Comparison of ENCODE assay signal across 30 mouse cellular contexts in genomic region chr11:32485290-32485689, GRCm38 (mm10). TPM values are rescaled to one million over a fixed set of nuclear protein-coding genes. Genes with fewer than 3 reads are reported as not detected.
DNase-seq lines count a peak whose midpoint lies in the region; ATAC-seq and TF ChIP-seq lines count a peak whose summit lies in the region.
"Had no signal": no experiment of that assay in that cellular context is flagged by ENCODE, and none has a peak within 500 bp of the region (broad histone marks: within the 10 kb centered on the region; RNA-seq: fewer than 3 reads in every experiment).

No protein-coding gene starts in this region.

- H3K27me3 ChIP-seq in lung, embryonic 14.5 days (ENCODE audit: insufficient read depth, low read length), result no peaks in the 10 kb centered on the region
- no peaks in the 10 kb centered on the region for H3K27me3 ChIP-seq in splenic B cell, adult 2 months (ENCODE audit: control insufficient read depth, insufficient read depth, low read length, poor library complexity, severe bottlenecking)
- no peaks in the 10 kb centered on the region for H3K27me3 ChIP-seq in kidney, embryonic 16.5 days (ENCODE audit: insufficient read depth, low read length)
- H3K27me3 ChIP-seq: embryonic facial prominence, embryonic 15.5 days; forebrain, embryonic 15.5 days; hindbrain, embryonic 13.5 days; limb, embryonic 12.5 days; liver, embryonic 12.5 days; lung, embryonic 15.5 days; midbrain, embryonic 13.5 days; neural tube, embryonic 12.5 days; Patski had no signal

- H3K4me3 ChIP-seq in lung, embryonic 14.5 days (ENCODE audit: low read depth, low read length), result no peak overlapping the region
- H3K4me3 ChIP-seq in kidney, embryonic 16.5 days (ENCODE audit: low read length), result no peak overlapping the region
- H3K4me3 ChIP-seq: embryonic facial prominence, embryonic 15.5 days; forebrain, embryonic 15.5 days; heart, adult 2 months; hindbrain, embryonic 13.5 days; limb, embryonic 12.5 days; liver, embryonic 12.5 days; lung, embryonic 15.5 days; midbrain, embryonic 13.5 days; neural tube, embryonic 12.5 days had no signal

- no peak for TF ChIP-seq CTCF in lung, embryonic 14.5 days (IDR thresholded peaks at IDR 0.05; ENCODE audit: low read depth)

- no peak overlapping the region for H3K4me2 ChIP-seq in lung, embryonic 14.5 days
- H3K4me2 ChIP-seq in kidney, embryonic 16.5 days (replicated peaks; ENCODE audit: low read depth, low read length), result no peak overlapping the region
- H3K4me2 ChIP-seq: embryonic facial prominence, embryonic 15.5 days; forebrain, embryonic 15.5 days; hindbrain, embryonic 13.5 days; limb, embryonic 12.5 days; liver, embryonic 12.5 days; lung, embryonic 15.5 days; midbrain, embryonic 13.5 days; neural tube, embryonic 12.5 days had no signal

- H3K9me3 ChIP-seq in lung, embryonic 14.5 days (ENCODE audit: low read depth, low read length), result no peaks in the 10 kb centered on the region
- H3K9me3 ChIP-seq in kidney, embryonic 16.5 days (ENCODE audit: low read length), result no peaks in the 10 kb centered on the region
- H3K9me3 ChIP-seq: embryonic facial prominence, embryonic 15.5 days; forebrain, embryonic 15.5 days; hindbrain, embryonic 13.5 days; limb, embryonic 12.5 days; liver, embryonic 12.5 days; lung, embryonic 15.5 days; midbrain, embryonic 13.5 days; neural tube, embryonic 12.5 days had no signal

- 52% methylated on average over 3 of the region's 3 CpGs for whole genome bisulfite sequencing in lung, embryonic 14.5 days
- 65% methylated on average over 3 of the region's 3 CpGs for WGBS in kidney, embryonic 16.5 days

- H3K36me3 ChIP-seq in lung, embryonic 14.5 days (ENCODE audit: insufficient read depth), result 0 out of 2 replicates have a peak, but pooled peaks cover 3% of the 10 kb centered on the region
- H3K36me3 ChIP-seq in splenic B cell, adult 2 months (ENCODE audit: control insufficient read depth, insufficient read depth, low read length, poor library complexity, severe bottlenecking), result no peaks in the 10 kb centered on the region
- no peaks in the 10 kb centered on the region for H3K36me3 ChIP-seq in kidney, embryonic 16.5 days (ENCODE audit: insufficient read depth, low read length)
- H3K36me3 ChIP-seq: forebrain, embryonic 15.5 days; hindbrain, embryonic 13.5 days; liver, embryonic 12.5 days; lung, embryonic 15.5 days; midbrain, embryonic 13.5 days; neural tube, embryonic 12.5 days had no signal

- ATAC-seq in lung, embryonic 14.5 days (ENCODE audit: insufficient read depth), result no peak
- no peak for ATAC-seq in kidney, embryonic 16.5 days (ENCODE audit: low FRiP score, low TSS enrichment)
- ATAC-seq: forebrain, embryonic 15.5 days; inflammation-experienced regulatory T-cells, adult 6 months; liver, embryonic 12.5 days; midbrain, embryonic 13.5 days; Patski had no signal

- H3K4me1 ChIP-seq in lung, embryonic 14.5 days (ENCODE audit: insufficient read depth), result peaks cover 14% of the 10 kb centered on the region
- peaks cover 22% of the 10 kb centered on the region for H3K4me1 ChIP-seq in kidney, embryonic 16.5 days (ENCODE audit: insufficient read depth, low read length)
- H3K4me1 ChIP-seq: forebrain, embryonic 15.5 days; hindbrain, embryonic 13.5 days had no signal

- H3K9ac ChIP-seq in lung, embryonic 14.5 days, result no peak overlapping the region
- no peak overlapping the region for H3K9ac ChIP-seq in kidney, embryonic 16.5 days (replicated peaks; ENCODE audit: low read length)
- H3K9ac ChIP-seq: embryonic facial prominence, embryonic 15.5 days; forebrain, embryonic 15.5 days; hindbrain, embryonic 13.5 days; limb, embryonic 12.5 days; liver, embryonic 12.5 days; lung, embryonic 15.5 days; midbrain, embryonic 13.5 days; neural tube, embryonic 12.5 days had no signal

- peak; percentile 13 for DNase-seq in embryo, embryonic 11 days
- no peak for DNase-seq in embryo, embryonic 10.5 days (ENCODE audit: low spot score)
- peak; percentile 36 for DNase-seq in lung, embryonic 14.5 days
- DNase-seq in lung, postnatal 14 days, result no peak
- DNase-seq in ES-CJ7 (ENCODE audit: low read depth, low spot score), result peak; percentile 20
- DNase-seq in splenic B cell, adult 2 months (ENCODE audit: low read depth, low spot score), result peak; percentile 28
- DNase-seq in testis, postnatal 14 days (ENCODE audit: low spot score), result no peak
- DNase-seq: adrenal gland, adult 2 months; cerebellum, adult 11 months; gastrocnemius, postnatal 14 days; heart, adult 2 months; heart, postnatal 36 days; kidney, adult 8-10 months; kidney, postnatal 36 days; layer of hippocampus, postnatal 36 days; right cerebral cortex, postnatal 25 days; spleen, adult 18-20 months; thymus, adult 2 months; thymus, postnatal 4 days had no signal

- no peak overlapping the region for H3K27ac ChIP-seq in lung, embryonic 14.5 days (ENCODE audit: low read depth)
- H3K27ac ChIP-seq in kidney, embryonic 16.5 days (ENCODE audit: low read length), result no peak overlapping the region
- H3K27ac ChIP-seq: embryonic facial prominence, embryonic 15.5 days; forebrain, embryonic 15.5 days; heart, adult 2 months; hindbrain, embryonic 13.5 days; limb, embryonic 12.5 days; liver, embryonic 12.5 days; lung, embryonic 15.5 days; midbrain, embryonic 13.5 days; neural tube, embryonic 12.5 days had no signal

RNA-seq across cellular contexts. Expression of gene Ubtd2, which starts 30.1 kb away (rescaled TPM):
- 57.3 and 65.4 TPM in 2 replicates for polyA plus RNA-seq in lung, embryonic 14.5 days (2014; fragmentation: Nextera tagmentation; extraction: Ambion mirVana)
- 45.1 and 45.6 TPM in 2 replicates for polyA plus RNA-seq in kidney, embryonic 16.5 days (2015; fragmentation: Nextera tagmentation; extraction: Ambion mirVana)

RNA-seq across cellular contexts. Expression of gene Efcab9, which starts 46.6 kb away (rescaled TPM):
- 0.37 TPM in 1 of 2 replicates, not detected in the other for polyA plus RNA-seq in lung, embryonic 14.5 days (2014; fragmentation: Nextera tagmentation; extraction: Ambion mirVana)
- 0.47 and 0.68 TPM in 2 replicates for polyA plus RNA-seq in kidney, embryonic 16.5 days (2015; fragmentation: Nextera tagmentation; extraction: Ambion mirVana)
- polyA plus RNA-seq: adrenal gland, adult 2 months; embryonic facial prominence, embryonic 15.5 days; heart, adult 2 months; hindbrain, embryonic 13.5 days had no signal

RNA-seq across cellular contexts. Expression of gene Stk10, which starts 47.8 kb away (rescaled TPM):
- polyA plus RNA-seq in lung, embryonic 14.5 days (2014; fragmentation: Nextera tagmentation; extraction: Ambion mirVana), result 1.9 and 2.0 TPM in 2 replicates
- 5.6 and 6.5 TPM in 2 replicates for polyA plus RNA-seq in kidney, embryonic 16.5 days (2015; fragmentation: Nextera tagmentation; extraction: Ambion mirVana)

Comparison
In these comparisons a context has a peak if more than half of its experiments do, and no peak if none do; other contexts are left out.
1. DNase-seq: peak in embryo, embryonic 11 days (single experiment), lung, embryonic 14.5 days (single experiment), ES-CJ7 (single experiment) and splenic B cell, adult 2 months (single experiment); none in embryo, embryonic 10.5 days (single experiment), lung, postnatal 14 days (single experiment) and testis, postnatal 14 days (single experiment).